Mouse (Mus musculus) ES-E14 (cell line): Measurements from ENCODE around the gene Olfr652. TPM values are rescaled to one million over a fixed set of nuclear protein-coding genes. Genes with fewer than 3 reads are reported as not detected.

Source experiments
- DNase-seq: peaks from one replicate; pipeline ENCODE4 v3.0.0-alpha.2; 2013; ENCODE audit warnings: low read depth, low spot score
- H3K27ac ChIP-seq: 2 replicates; pipeline ENCODE4 v1.5.1; 2012; ENCODE audit warnings: low read depth, mild to moderate bottlenecking, low read length, moderate library complexity, mixed read lengths; ENCODE audit not compliant: poor library complexity, insufficient read depth, severe bottlenecking
- H3K36me3 ChIP-seq: 2 replicates; pipeline ENCODE4 v1.6.1; 2012; ENCODE audit warnings: mild to moderate bottlenecking, low read length, moderate library complexity, mixed read lengths; ENCODE audit not compliant: control insufficient read depth, poor library complexity, insufficient read depth, severe bottlenecking
- H3K4me1 ChIP-seq, 2 experiments: fragments of 150-350 bp in 1 of 2; sonication (generic) in 1 of 2; 2 replicates each; pipeline ENCODE4 v1.6.1; 2012; ENCODE audit warnings: low read length in 2 of 2, mild to moderate bottlenecking in 1 of 2, mixed read lengths in 1 of 2; ENCODE audit not compliant: control insufficient read depth in 2 of 2, insufficient read depth in 2 of 2, poor library complexity in 1 of 2
- H3K4me3 ChIP-seq, 2 experiments: fragments of 150-350 bp in 1 of 2; sonication (generic) in 1 of 2; 2 replicates each; pipeline ENCODE4 v1.5.1; 2012; ENCODE audit warnings: low read length in 2 of 2, low read depth in 1 of 2, mild to moderate bottlenecking in 1 of 2, mixed read lengths in 1 of 2; ENCODE audit not compliant: insufficient read depth in 1 of 2, poor library complexity in 1 of 2, severe bottlenecking in 1 of 2
- H3K9ac ChIP-seq: 2 replicates; pipeline ENCODE4 v1.6.1; 2012; ENCODE audit warnings: low read depth, mild to moderate bottlenecking, low read length, mixed read lengths; ENCODE audit not compliant: poor library complexity, insufficient read depth, severe bottlenecking
- H3K9me3 ChIP-seq: fragments of 150-350 bp; sonication (generic); 2 replicates; pipeline ENCODE4 v1.6.1; 2012; ENCODE audit warnings: low read depth, mild to moderate bottlenecking, low read length; ENCODE audit not compliant: control insufficient read depth, insufficient read depth
- CHD2 ChIP-seq: IDR thresholded peaks from 2 replicates; pipeline ENCODE4 v1.6.1; 2014; ENCODE audit warnings: mild to moderate bottlenecking, low read depth, low read length, inconsistent platforms
- HCFC1 ChIP-seq: IDR thresholded peaks from 2 replicates; pipeline ENCODE4 v1.6.1; 2012; ENCODE audit warnings: low read length, inconsistent platforms, borderline replicate concordance; ENCODE audit not compliant: insufficient read depth
- MAFK ChIP-seq: IDR thresholded peaks from 2 replicates; pipeline ENCODE4 v1.6.1; 2014; ENCODE audit warnings: mild to moderate bottlenecking, low read depth, low read length, inconsistent platforms; ENCODE audit not compliant: insufficient read depth
- ZC3H11A ChIP-seq: IDR thresholded peaks from 2 replicates; pipeline ENCODE4 v1.6.1; 2012; ENCODE audit warnings: low read depth, mild to moderate bottlenecking, inconsistent platforms, low read length, borderline replicate concordance
- ZNF384 ChIP-seq: IDR thresholded peaks from 2 replicates; pipeline ENCODE4 v1.6.1; 2012; ENCODE audit warnings: low read depth, low read length, inconsistent platforms
- in situ Hi-C, 2 experiments: fragments of 600-800 bp; cut with MboI; formaldehyde crosslinking; loops; one replicate each; pipeline ENCODE4 v1.15.1; 2025; ENCODE audit warnings: low sequenced_read_pairs in 2 of 2, inconsistent platforms in 1 of 2; ENCODE audit not compliant: unreplicated experiment in 2 of 2
- total RNA-seq: library from RNA; depleted of rRNA; stranded (reverse); fragments of 300-350 nt; gene quantifications from 2 replicates; pipeline ENCODE4 v1.2.3, GENCODE M21; 2012; rRNA removed

The Olfr652 gene
- total RNA-seq, 1 experiment = not detected

GRCm38 (mm10) chr7:104604727-104605126, 44.0 kb downstream of the Olfr652 start:
- H3K9me3 ChIP-seq = no peaks in the 10 kb centered on the region
- no peaks in the 10 kb centered on the region for H3K4me1 ChIP-seq
- H3K9ac ChIP-seq = no peak overlapping the region
- DNase-seq = no peak
- in situ Hi-C loops = loop anchor here in 1 of 2 experiments (25.0 kb wide), 1 partner anchor 417 kb away; the partner anchor contains the start of genes Olfr648 and Olfr649
- H3K4me3 ChIP-seq = no peak overlapping the region
- H3K36me3 ChIP-seq = no peaks in the 10 kb centered on the region
- H3K27ac ChIP-seq = no peak overlapping the region
- TF ChIP-seq MAFK (no peak), HCFC1 (no peak), ZNF384 (no peak)

- Histone ChIP-seq H3K4me1 (no peaks in the 10 kb centered on the region), H3K9me3 (no peaks in the 10 kb centered on the region), H3K4me3 (no peak within 1 kb of the TSS), H3K9ac (no peak within 1 kb of the TSS), H3K36me3 (no peaks in the 10 kb centered on the region), H3K27ac (no peak within 1 kb of the TSS)
- DNase-seq = no peak
- TF ChIP-seq ZC3H11A (no peak), MAFK (no peak), CHD2 (no peak), ZNF384 (no peak), HCFC1 (no peak)
- in situ Hi-C loops = loop anchor here in 1 of 2 experiments (25.0 kb wide), 1 partner anchor 426 kb away; the partner anchor contains the start of genes Olfr648 and Olfr649
Measured at GRCm38 (mm10) chr7:104613655-104614054, 53.0 kb downstream of the Olfr652 start, which contains the start of gene Olfr656. Gene Olfr656 (plus strand): TSS chr7:104613955.

Other genes starting within 250 kb of the Olfr652 start
- gene Trim12a, start 245.4 kb upstream of the Olfr652 start, total RNA-seq = not detected in 2 replicates
- gene Trim34b, start 231.4 kb upstream of the Olfr652 start, total RNA-seq = 0.94 and 1.0 TPM in 2 replicates
- gene Trim12c, start 207.5 kb upstream of the Olfr652 start, total RNA-seq = 2.5 and 2.9 TPM in 2 replicates
- not detected in 2 replicates for gene Trim30b, start 191.0 kb upstream of the Olfr652 start, total RNA-seq
- gene Trim30c, start 160.1 kb upstream of the Olfr652 start, total RNA-seq = not detected in 2 replicates
- gene Trim30a, start 95.7 kb upstream of the Olfr652 start, total RNA-seq = 0.36 TPM in 1 of 2 replicates, not detected in the other
- 0.11 and 0.13 TPM in 2 replicates for gene Trim30d, start 53.1 kb upstream of the Olfr652 start, total RNA-seq
- not detected in 2 replicates for gene Olfr651, start 10.8 kb upstream of the Olfr652 start, total RNA-seq
- not detected in 2 replicates for gene Olfr653, start 16.4 kb downstream of the Olfr652 start, total RNA-seq
- not detected in 2 replicates for gene Olfr654, start 26.1 kb downstream of the Olfr652 start, total RNA-seq
- not detected in 2 replicates for gene Olfr655, start 40.9 kb downstream of the Olfr652 start, total RNA-seq
- not detected in 2 replicates for gene Olfr656, start 53.1 kb downstream of the Olfr652 start, total RNA-seq
- not detected in 2 replicates for gene Olfr657, start 63.9 kb downstream of the Olfr652 start, total RNA-seq
- 0.04 TPM in 1 of 2 replicates, not detected in the other for gene Olfr658, start 86.4 kb downstream of the Olfr652 start, total RNA-seq
- gene Olfr659, start 105.9 kb downstream of the Olfr652 start, total RNA-seq = not detected in 2 replicates
- not detected in 2 replicates for gene Olfr661, start 125.6 kb downstream of the Olfr652 start, total RNA-seq
- gene Usp17le, start 216.6 kb downstream of the Olfr652 start, total RNA-seq = 6.5 and 10.5 TPM in 2 replicates